Mouse (Mus musculus) NIH3T3 (cell line): Measurements from ENCODE around the gene Ereg.

Experiments used
- DNase-seq: peaks from one replicate; pipeline ENCODE4 v3.0.0-alpha.2; 2012; ENCODE audit warnings: low read depth

The Ereg gene

GRCm38 (mm10) chr5:91074450-91074950, at the start of gene Ereg:
TSS of gene Ereg (plus strand) at chr5:91074622.
- peak; percentile 85 for DNase-seq

GRCm38 (mm10) chr5:91027164-91027563, 47.3 kb upstream of the Ereg start, which contains the start of gene Epgn:
TSS of gene Epgn (plus strand) at chr5:91027464.
- DNase-seq = no peak

- DNase-seq = no peak
Observed at GRCm38 (mm10) chr5:91027840-91028239, 46.6 kb upstream of the Ereg start.

GRCm38 (mm10) chr5:91030629-91031028, 43.8 kb upstream of the Ereg start:
- DNase-seq = peak; percentile 15

GRCm38 (mm10) chr5:91035341-91035740, 39.1 kb upstream of the Ereg start:
- no peak for DNase-seq

GRCm38 (mm10) chr5:91036628-91037027, 37.8 kb upstream of the Ereg start:
- peak; percentile 92 for DNase-seq

- peak; percentile 53 for DNase-seq
Observed at GRCm38 (mm10) chr5:91037756-91038155, 36.7 kb upstream of the Ereg start.

GRCm38 (mm10) chr5:91038547-91038946, 35.9 kb upstream of the Ereg start:
- peak; percentile 67 for DNase-seq

GRCm38 (mm10) chr5:91038963-91039362, 35.5 kb upstream of the Ereg start:
- DNase-seq = no peak

GRCm38 (mm10) chr5:91047987-91048386, 26.4 kb upstream of the Ereg start:
- DNase-seq = no peak

GRCm38 (mm10) chr5:91048397-91048796, 26.0 kb upstream of the Ereg start:
- no peak for DNase-seq

GRCm38 (mm10) chr5:91072340-91072739, 2.1 kb upstream of the Ereg start:
- peak; percentile 73 for DNase-seq

GRCm38 (mm10) chr5:91073626-91074025, 796 bp upstream of the Ereg start:
- DNase-seq = peak; percentile 53

GRCm38 (mm10) chr5:91074026-91074425, 396 bp upstream of the Ereg start:
- peak; percentile 61 for DNase-seq

GRCm38 (mm10) chr5:91075021-91075420, 599 bp downstream of the Ereg start:
- DNase-seq = peak; percentile 27

- peak; percentile 74 for DNase-seq
Observed at GRCm38 (mm10) chr5:91083016-91083415, 8.6 kb downstream of the Ereg start.

- no peak for DNase-seq
Observed at GRCm38 (mm10) chr5:91085291-91085690, 10.9 kb downstream of the Ereg start.

GRCm38 (mm10) chr5:91090301-91090700, 15.9 kb downstream of the Ereg start:
- DNase-seq = no peak

GRCm38 (mm10) chr5:91097911-91098614, 23.6 kb downstream of the Ereg start:
- DNase-seq = no peak

GRCm38 (mm10) chr5:91101742-91102141, 27.3 kb downstream of the Ereg start:
- peak; percentile 63 for DNase-seq

- peak; percentile 55 for DNase-seq
Observed at GRCm38 (mm10) chr5:91103943-91104665, 29.7 kb downstream of the Ereg start.

- DNase-seq = no peak
Observed at GRCm38 (mm10) chr5:91106248-91106647, 31.8 kb downstream of the Ereg start.

GRCm38 (mm10) chr5:91110023-91110670, 35.7 kb downstream of the Ereg start:
- peak; percentile 31 for DNase-seq
